Mouse (Mus musculus) kidney, adult 8-10 months (tissue): Measurements from ENCODE around the gene 2310033P09Rik.

ENCODE experiments used
- DNase-seq, 2 experiments: peaks; one replicate each; pipeline ENCODE4 v3.0.0; 2022

The 2310033P09Rik gene

DNA sequence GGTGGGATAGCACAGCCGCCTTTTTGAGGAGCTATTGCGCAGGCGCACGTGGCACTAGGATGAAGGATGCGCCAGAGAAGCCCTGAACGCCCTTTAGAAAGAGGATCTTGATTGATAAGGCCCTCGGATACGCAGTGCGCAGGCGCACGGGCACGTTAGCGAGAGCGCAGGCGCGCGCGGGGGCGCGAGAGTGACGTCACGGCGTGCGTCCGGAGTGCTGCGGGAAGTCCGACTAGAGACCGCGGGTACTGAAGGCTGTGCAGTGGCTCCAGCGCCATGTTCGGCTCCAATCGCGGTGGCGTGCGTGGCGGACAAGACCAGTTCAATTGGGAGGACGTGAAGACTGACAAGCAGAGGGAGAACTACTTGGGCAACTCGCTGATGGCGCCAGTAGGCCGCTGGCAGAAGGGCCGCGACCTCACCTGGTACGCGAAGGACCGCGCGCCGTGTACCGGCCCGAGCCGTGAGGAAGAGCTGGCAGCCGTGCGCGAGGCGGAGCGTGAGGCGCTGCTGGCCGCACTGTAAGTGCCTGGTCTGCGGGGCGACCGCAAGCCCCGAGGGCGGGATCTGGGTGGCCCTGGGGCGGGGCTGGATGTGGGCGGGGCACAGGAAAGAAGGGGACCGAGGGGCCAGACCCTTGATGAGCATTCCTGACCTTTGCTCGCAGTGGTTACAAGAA is at the start of gene 2310033P09Rik:
Gene 2310033P09Rik, plus strand, starts transcription at position 169 of the 679 bp plus-strand sequence.
- DNase-seq: peak; percentile 92

DNA sequence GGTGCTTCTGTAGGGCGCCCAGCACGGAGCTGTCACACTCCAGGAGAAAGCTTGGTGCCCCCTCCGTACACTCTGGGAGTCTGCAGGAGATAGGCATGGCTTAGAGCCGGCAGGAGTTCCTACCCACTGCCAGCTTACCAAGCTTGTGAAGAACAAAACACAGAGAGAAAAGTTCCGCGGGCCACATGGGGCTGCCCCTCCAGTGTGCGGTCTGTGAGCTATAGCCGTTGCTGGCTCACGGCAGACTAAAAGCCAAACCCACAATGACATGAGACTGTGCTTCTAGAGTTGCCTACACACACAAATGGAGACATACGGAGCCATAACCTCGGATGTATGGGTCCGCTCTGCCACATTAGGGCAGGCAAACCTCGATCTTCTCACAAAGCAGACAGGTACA is 49.0 kb upstream of the 2310033P09Rik start:
- DNase-seq: no peak

DNA sequence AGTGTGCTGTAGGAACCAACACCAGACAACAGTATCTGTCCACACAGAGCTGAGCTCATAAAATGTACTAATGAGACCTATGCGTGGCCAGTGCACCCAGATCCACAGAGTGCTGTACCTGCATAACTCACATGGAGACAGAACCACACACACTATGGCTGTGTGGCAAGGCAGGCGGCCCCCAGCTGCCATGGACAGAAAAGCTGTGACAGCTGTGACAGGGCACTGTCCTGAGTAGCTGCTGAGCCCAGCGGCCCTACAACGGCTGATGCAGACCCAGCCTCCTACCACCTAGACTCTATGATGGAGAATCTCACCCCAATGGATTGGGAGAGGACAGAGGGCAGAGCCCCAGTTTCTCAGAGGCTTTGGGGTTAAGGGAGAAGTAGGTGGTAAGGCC is 48.6 kb upstream of the 2310033P09Rik start:
- DNase-seq: no peak

DNA sequence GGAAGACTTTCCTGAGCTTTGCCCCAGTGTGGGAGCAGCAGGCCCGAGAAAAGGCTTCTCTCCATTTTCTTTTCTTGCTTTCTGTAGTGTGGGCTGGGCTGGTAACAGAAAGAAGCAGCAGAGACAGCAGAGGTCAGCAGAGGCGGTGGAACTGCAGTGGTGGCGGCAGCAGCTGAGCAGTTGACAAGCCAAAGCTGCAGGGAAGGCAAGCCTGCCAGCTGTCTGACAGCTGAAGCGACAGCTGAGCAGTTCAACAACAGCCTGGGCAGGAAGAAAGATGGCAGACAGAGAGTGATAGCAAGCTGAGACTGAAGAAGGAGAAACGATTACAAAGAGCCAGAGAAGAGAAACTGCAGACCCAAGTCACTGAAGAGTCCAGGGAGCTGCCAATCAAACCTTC is 46.7 kb upstream of the 2310033P09Rik start:
- no peak for DNase-seq

DNA sequence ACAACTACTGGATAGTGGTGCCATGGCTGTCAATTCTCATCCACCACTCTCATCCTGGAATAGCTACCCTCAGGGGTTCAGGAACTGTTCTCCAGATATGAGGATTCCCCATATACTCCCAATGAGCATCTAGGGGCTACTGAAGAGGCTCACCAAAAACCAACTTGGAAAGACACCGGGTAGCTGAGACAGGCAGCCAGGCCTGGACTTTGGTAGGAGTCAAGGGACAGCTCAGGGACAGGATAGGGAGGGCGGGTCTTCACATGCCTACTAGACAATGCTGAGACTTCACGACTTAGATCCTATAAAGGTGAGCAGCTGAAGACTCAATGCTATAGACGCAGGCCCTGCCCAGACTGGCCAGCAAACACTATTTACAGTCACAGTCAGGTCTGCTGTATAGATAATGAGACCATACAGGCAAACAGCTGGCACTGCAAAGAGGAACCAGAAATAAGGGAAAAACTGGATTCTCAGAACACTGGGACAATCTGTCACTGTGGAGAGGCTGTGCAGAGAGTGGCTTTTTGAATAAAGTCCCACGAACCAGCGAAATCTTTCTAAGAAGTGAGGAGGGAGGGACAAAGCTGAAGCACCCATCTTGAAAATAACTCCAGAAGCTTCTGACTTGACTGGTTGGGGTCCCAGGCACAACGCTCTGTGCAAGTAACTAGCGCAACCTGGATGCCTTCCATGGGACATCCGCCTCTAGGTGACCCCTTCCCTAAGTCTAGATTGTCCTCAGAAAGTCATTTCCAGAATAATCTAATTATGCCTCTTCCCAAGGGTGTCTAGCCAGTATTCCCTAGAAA is 45.5 kb upstream of the 2310033P09Rik start:
- DNase-seq: no peak

DNA sequence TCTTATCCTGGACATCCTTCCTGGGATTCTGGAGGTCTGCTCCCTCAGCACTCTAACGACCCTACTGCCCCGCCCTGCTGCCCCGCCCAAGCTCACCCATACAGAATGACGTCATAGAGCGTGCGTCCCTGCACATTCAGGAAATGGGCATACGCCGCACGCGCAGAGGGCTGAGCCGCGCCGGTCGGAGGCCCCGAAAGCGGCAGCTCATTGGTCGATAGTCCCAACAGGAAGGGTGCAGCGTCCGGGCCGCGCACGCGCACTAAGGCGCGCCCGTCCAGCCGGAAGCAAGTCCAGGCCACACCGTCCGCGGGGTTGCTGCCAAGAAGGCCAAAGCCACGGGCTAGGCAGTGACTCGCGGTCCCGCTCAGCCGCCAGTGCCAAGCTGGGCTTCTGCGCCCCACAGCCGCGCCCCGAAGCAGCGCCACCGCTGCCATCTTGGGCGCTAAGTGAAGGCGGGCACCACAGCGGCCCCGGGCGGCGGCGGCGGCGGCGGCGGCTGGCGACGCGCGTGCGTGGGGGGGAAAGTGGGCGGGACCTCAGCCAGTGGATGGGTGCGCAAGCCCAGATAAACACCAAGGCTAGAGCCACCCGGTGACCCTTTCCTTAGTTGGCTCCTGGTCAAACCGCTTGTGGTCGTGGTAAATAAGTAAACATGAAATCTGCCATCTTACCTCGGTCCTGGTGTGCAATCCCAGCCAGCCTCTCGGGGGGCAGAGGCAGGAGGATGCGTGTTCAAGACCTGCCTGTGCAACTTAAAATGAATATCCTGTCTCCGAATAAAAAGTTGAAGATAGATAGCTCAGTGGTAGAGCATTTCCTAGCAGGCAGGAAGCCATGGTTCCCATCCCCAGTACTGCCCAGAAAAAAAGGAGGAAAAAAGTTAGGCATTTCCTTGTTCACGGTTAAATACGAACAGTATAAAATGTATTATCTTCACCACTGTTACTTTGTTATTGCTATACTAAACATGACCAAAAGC is 44.6 kb upstream of the 2310033P09Rik start, which contains the start of gene Iba57:
Gene Iba57, minus strand, starts transcription at position 485 of the 982 bp plus-strand sequence.
- DNase-seq: peak; percentile 99 to 100

DNA sequence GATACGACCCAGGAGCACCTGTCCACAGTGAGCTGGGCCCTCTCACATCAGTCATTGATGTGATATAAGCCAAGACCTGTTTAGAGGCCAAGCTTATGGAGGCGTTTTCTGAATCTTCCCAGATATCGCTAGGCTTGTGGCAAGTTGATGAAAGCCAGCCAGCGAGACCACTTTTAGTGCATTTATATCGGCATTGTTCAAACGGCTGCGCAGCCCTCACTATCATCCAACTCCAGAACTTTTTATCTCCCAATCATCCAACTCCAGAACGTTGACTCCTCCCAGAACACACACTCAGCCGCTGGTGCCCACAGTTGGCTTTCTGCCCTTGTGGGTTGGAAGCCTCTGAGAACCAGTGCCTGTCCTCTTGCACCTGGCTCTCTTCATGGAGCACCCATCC is 43.7 kb upstream of the 2310033P09Rik start:
- DNase-seq: no peak

DNA sequence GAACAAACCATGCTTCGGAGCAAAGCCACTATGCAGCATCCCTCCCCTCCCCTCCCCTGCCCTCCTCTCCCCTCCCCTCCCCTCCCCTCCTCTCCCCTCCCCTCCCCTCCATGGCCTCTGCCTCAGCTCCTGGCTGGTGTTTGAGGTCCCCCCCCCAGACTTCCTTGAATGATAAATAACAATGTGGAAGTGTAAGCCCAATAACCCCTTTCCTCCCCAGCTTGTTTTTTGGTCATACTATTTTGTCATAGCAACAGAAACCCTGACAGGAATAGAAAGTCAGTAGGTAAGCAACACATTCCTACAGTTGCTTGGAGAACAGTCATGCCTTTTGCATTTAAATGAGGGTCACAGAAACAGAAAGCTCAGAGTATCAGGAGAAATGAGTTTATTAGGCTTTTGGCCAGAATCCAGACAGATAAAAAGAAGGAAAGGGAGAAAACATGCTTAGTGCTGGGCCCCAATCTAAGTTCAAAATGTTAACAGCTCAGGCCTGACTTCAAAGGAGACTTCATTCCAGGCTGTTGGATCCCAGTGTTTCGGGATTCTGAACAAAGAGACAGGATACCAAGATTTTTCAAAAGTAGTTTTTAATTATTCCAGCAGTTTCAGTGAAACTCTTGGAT is 42.4 kb upstream of the 2310033P09Rik start:
- peak in 1 of 2 experiments; percentile 36 for DNase-seq

DNA sequence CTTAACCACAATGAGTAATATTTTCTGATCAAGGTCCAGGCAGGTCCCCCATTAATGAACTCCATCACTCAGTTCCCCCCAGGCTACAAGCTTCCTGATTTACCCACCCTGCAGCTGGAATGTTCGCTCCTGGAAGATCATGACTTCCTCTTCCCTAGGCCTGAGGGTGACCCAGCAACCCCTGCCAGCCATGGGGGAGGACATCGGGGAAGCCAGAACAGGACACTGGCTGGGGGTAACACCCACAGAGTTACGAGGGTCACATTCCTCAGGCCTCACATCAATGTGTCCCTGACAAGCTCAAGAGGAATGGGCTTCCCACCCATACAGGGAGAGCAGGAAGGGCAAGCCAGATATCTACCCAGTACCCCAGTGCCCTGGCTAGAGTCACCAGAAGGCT is 38.3 kb upstream of the 2310033P09Rik start:
- no peak for DNase-seq

DNA sequence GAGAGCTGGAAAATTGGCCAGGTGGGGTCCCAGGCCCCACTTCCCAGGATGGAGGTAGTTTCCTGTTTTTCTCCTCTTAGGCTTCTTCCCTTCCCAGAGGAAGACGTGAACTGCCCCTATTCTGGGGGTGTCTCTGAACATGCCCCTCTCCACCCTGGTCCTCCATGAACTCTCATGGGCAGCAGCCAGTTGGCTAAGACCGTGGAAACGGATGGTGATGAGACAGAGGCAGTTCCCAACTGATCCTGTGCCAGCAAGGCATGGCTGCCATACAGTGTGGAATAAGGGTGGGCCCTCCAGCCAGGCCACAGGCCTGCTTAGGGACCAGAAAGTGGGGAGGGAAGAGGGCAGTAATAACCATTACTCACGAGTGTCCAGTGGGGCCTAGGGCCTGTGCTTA is 37.6 kb upstream of the 2310033P09Rik start:
- no peak for DNase-seq

DNA sequence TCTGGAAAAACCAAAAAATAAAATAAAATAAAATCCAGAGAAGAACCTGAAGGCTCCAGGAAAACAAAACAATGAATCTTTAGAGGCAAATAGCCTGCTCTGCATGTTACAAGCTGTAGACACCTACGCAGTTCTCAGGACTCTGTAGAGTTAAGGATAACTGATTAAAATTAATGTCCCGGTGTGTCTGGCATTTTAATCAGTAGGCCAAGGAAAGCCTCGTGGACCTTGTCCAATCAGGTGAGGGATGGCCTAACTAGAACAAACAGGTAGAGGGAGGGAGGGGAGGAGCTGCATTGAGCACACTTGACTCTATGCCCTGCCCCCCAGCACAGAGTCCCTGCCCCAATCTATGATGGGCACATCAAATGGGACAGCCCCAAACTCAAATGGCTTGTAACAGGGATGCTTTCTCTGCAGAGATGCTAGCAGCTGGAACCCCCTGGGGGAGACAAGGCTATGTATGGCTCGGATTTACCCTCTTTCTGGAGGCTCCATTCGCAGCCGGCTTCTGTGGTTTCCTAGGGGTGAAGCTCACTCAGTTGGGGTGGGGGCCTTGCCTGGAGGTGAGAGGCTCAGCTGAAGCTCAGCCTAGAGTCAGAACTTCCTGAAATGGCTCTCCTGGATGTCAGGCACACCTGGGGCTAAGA is 33.8 kb upstream of the 2310033P09Rik start:
- DNase-seq: no peak

DNA sequence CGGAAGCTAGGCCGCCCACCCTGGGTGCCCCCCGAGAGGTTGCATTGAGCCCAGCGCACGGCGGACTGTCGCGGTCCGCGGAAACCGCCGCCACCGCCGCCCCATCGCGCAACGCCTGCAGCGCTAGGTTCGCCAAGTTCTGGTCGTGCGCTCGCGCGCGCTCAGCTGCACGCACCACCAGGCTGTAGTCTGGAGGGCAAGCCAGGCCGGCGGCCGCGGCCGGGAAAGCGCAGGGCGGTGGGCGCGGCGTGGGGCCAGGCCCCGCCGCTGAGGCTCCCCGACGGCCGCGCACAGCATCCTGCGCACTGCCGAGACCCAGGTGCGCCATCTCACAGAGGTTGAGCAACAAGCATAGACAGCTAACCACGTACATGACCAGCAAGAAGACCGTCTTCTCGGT is 31.6 kb upstream of the 2310033P09Rik start:
- DNase-seq: no peak

DNA sequence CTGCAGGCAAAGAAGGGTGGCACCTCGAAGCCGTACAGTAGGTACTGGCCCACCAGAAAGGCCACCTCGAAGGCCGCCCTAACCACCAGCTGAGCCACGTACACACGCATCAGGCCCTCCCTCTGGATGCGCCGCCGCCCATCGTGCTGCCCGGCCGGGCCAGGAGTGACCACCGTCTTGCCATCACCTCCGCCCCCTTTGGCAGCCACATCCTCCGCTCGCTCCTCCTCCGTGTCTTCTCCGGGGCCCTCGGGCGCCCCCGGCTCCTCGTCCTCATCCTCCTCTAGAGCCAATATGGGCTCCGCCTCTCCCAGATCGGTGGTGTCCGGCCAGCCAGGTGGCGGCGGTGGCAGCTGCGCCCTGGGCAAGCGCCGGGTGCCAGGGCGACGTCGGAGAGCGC is 31.2 kb upstream of the 2310033P09Rik start:
- no peak for DNase-seq

DNA sequence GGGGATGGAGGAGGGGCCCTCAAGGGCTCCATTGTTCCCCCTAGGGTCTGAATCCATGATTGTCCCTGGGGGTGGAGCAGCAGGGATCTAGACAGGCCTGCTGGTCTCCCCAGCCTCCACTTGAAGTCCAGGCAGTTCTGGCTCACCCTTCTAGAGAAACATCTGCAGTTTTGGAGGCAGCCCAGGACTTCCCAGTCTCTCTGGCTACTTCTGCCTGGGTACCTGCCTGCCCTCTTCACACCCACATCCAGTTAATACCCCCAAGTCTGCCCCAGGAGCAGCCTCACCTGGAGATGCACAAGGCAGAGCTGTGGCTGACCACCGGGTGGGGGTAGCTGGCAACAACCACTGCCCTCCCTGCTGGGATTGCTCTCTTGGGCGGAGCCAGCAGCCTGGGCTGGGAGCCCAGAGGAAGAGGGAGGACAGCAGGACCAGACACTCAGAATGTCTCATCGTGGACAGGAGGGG is 25.2 kb upstream of the 2310033P09Rik start, which contains the start of gene Gjc2:
Gene Gjc2, minus strand, starts transcription at position 350 of the 468 bp plus-strand sequence.
- no peak for DNase-seq

DNA sequence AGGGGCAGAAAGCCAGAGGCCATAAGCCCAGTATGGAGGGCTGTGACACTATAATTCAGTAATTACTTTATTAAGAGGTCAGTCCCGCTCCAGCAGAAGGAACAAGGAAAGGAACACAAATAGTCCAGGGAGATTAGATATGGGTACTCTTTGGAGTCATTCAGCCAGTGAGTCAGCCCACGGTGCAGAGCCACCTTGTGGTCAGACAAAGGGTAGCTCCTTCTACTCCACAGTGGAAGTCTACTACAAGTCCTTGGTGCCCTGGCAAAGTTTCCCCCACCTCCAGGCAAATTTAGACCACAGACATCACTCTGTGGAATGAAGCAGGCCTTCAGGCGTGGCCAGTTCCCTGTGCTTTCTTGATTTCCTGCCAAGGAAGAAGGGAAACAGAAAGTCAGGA is 24.3 kb upstream of the 2310033P09Rik start:
- peak; percentile 52 to 56 for DNase-seq

DNA sequence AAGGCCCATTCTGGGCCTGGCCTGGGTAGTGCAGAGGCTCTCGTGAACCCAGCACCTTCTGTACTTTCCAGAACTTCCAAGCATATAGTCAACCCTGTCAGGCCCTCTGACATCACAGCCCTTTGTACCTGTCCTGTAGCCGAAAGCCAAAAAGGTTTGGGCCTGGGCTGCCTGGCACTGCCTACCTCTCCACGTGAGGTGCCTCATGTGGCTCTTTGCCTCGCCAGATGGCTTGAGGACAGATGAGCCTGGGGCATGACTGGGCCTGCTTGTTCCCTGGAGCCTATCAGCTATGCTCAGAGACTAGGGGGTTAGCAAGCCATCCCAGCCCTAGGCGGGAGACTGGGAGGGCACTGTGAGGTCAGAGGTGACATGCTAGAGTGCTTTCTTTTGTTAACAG is 22.6 kb upstream of the 2310033P09Rik start:
- DNase-seq: no peak

DNA sequence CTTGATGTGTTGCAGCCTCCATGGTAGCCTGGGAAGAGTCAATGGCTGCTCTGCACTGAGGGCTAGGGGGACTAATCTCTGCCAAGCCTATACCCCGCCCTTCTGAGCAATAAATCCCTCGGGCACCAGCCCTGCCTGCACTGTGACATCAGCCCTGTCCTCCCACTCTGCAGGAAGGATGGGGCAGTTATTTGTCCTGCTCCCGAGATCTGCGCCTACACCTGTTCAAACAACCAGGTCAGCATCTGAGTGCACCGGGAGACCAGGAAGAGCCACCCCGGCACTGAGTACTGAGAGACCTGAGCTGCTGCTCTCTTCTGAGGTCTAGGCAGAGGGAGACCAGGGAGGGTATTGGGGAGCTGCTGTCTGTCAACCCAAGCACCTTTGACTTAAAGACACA is 20.4 kb upstream of the 2310033P09Rik start:
- no peak for DNase-seq

DNA sequence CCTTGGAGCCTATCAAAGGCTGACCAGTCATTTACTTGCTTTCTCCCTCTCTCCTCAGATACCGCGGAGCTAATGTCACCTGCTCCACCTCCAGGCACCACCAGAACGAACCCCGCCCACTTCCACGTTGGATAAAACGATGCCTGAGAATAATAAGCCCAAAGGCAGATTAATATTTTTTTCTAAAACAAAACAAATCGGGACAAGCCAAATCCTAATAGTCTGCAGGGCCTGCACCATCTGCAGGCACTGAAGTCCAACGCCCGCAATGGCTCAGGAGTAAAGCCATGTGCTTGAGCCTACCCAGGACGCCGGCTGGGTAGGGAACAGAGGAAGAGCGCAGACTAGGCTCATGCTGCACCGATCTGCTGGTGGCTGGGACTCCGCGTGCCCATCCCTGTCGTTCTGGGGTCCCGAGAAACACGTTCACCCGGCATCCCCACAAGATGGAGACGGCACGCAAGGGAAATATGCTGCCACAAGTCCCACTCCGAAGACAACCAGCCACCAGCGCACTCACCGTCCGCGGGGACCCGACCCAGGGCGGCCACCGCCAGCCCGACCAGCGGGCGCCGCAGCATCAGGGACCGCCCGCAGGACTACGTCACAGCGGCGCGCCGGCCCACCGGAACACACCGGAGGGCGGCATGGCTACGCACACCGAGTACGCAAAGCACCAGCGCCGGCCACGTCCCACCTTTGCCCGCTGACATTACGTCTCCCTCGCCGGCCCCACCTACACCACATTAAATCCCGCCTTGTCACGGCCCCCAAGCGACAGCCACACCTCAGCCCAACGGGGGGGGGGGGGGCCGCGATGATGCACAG is 16.7 kb upstream of the 2310033P09Rik start:
- peak; percentile 91 to 93 for DNase-seq

DNA sequence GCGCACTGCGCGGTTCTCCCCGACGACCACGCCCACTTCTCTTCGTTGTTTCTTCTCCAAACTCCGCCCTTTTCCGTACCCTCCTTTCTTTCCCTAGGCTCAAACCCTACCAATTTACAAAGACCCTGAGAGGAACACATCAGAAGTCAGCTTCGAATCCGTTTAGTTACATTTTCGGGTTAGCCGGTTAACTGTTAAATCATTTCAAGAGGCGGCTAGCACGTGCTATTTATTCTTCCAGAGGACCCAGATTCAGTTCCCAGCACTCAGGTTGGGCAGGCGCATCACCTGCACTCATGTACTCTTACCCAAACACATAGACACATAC is 16.1 kb upstream of the 2310033P09Rik start, which contains the start of gene Guk1:
Gene Guk1, minus strand, starts transcription at position 154 of the 328 bp plus-strand sequence.
- no peak for DNase-seq

DNA sequence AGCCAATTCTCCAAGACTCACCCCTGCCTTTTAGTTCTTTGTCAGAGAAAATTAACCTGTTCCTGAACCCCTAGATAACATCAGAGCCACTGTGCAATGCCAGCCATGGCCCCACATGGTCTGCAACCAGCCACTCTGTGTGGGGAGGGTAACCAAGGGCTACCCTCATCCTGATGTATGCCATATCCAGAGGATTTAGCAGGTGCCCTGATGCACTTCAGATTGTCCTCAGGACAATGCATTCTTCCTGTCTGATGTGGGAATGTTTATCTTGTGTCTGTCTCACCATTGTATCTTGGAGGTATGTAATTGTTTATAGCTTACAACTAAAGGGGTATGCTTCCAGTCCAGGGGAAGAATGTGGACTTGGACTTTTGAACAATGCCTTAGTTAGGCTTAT is 11.9 kb upstream of the 2310033P09Rik start:
- no peak for DNase-seq
